Mouse (Mus musculus) myocyte (in vitro differentiated cells): ENCODE measurements at regions not wholly inside any gene's neighbourhood (a gene's known extent, or its start where the extent isn't known, plus 50 kb on each side); places are given as distances from the start of the nearest gene placed in this dataset.

ENCODE experiments used
- CEBPB ChIP-seq: IDR thresholded peaks from 2 replicates; pipeline ENCODE4 v1.6.1; 2011; ENCODE audit warnings: mild to moderate bottlenecking, moderate library complexity; ENCODE audit not compliant: poor library complexity, insufficient read depth, severe bottlenecking
- E2F4 ChIP-seq: IDR thresholded peaks from one replicate; pipeline ENCODE4 v1.6.1; 2011; ENCODE audit warnings: mild to moderate bottlenecking, control low read depth, moderate library complexity; ENCODE audit not compliant: insufficient read depth
- MAX ChIP-seq: IDR thresholded peaks from one replicate; pipeline ENCODE4 v1.6.1; 2011; ENCODE audit warnings: low read depth, mild to moderate bottlenecking, control low read depth
- MYOD1 ChIP-seq, 3 experiments: IDR thresholded peaks; one replicate each; pipeline ENCODE4 v1.6.1; 2011; ENCODE audit warnings: control low read depth in 2 of 3, low read depth in 2 of 3, mild to moderate bottlenecking in 2 of 3, moderate library complexity in 1 of 3; ENCODE audit not compliant: insufficient read length in 2 of 3, control insufficient read depth in 1 of 3
- MYOG ChIP-seq, 3 experiments: IDR thresholded peaks; one replicate each; pipeline ENCODE4 v1.6.1; 2011; ENCODE audit warnings: control low read depth in 2 of 3, low read depth in 2 of 3, mild to moderate bottlenecking in 2 of 3; ENCODE audit not compliant: insufficient read length in 2 of 3, control insufficient read depth in 1 of 3, insufficient read depth in 1 of 3
- POLR2A ChIP-seq: IDR thresholded peaks from one replicate; pipeline ENCODE4 v1.6.1; 2011; ENCODE audit warnings: low read depth, mild to moderate bottlenecking, control low read depth, moderate library complexity; ENCODE audit not compliant: insufficient read length
- POLR2AphosphoS2 ChIP-seq: IDR thresholded peaks from one replicate; pipeline ENCODE4 v1.6.1; 2011; ENCODE audit warnings: low read depth, control low read depth; ENCODE audit not compliant: insufficient read length
- REST ChIP-seq: IDR thresholded peaks from one replicate; pipeline ENCODE4 v1.6.1; 2011; ENCODE audit warnings: mild to moderate bottlenecking, control low read depth, moderate library complexity; ENCODE audit not compliant: insufficient read depth, insufficient read length
- SRF ChIP-seq: IDR thresholded peaks from one replicate; pipeline ENCODE4 v1.6.1; 2011; ENCODE audit warnings: low read depth; ENCODE audit not compliant: control insufficient read depth, insufficient read length
- TCF12 ChIP-seq: IDR thresholded peaks from one replicate; pipeline ENCODE4 v1.6.1; 2011; ENCODE audit warnings: mild to moderate bottlenecking, control low read depth; ENCODE audit not compliant: poor library complexity, insufficient read depth, severe bottlenecking
- USF1 ChIP-seq: IDR thresholded peaks from one replicate; pipeline ENCODE4 v1.6.1; 2011; ENCODE audit warnings: low read depth, mild to moderate bottlenecking, control low read depth, moderate library complexity

DNA sequence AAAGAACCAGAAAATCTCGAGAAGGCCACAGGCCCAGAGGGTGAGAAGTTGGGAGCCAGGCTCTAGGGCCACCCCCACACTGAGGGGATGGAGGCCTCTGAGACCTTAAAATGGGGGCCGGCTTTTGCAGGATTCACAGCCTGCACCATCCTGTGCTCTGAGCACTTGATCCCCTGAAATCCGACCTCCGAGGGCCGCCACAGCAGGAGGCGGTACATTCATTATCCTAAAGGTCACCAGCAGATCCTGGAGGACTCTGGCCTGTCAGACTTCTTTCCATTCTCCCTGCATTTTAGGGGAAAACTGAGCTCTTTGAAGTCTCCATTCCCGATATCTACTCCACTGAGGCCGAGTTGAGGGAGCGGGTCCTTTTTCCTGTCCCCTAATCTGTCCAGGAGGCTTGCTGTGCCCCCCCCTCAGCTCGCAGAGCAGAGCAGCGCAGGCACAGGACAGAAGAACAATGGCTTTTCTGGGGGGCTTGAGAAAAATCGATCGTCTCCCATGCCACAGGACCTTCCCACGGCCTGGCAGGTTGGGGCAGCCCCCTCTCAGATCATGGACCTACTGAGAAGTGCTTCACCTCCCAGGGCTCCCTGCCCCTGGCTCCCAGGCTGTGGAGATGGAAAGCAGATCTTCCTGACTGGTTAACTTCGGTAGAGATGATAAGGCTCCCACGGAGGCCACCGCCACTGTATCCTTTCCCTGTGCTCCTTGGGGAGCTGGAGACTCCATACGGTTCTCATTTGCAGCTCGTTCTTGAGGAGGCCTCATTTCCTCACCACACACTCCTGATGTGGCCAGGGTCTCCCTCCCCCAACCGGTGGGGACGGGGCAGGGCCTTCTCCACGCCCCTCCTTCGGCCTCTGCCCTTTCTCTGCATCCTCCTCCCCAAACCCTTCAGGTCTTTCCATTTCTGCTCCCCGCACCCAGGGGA, 126.1 kb upstream of the Bcor start:
- no peak for TF ChIP-seq POLR2A
- no peak for TF ChIP-seq MYOD1 (IDR thresholded peaks at IDR 0.05; ENCODE audit: control insufficient read depth in 1 of 3, insufficient read length in 2 of 3, low read depth in 2 of 3)
- no peak for TF ChIP-seq MYOG (IDR thresholded peaks at IDR 0.05; ENCODE audit: control insufficient read depth in 1 of 3, insufficient read depth in 1 of 3, insufficient read length in 2 of 3, low read depth in 2 of 3)
- no peak for TF ChIP-seq POLR2AphosphoS2
- no peak for TF ChIP-seq SRF
- no peak for TF ChIP-seq E2F4
- no peak for TF ChIP-seq MAX
- no peak for TF ChIP-seq TCF12
- TF ChIP-seq CEBPB: no peak
- TF ChIP-seq USF1: no peak
- TF ChIP-seq REST: no peak
